In genomic region chr5:136522843-136523463, GRCm38 (mm10) we compare ENCODE assay signal across 13 mouse cellular contexts. TPM values are rescaled to one million over a fixed set of nuclear protein-coding genes. Genes with fewer than 3 reads are reported as not detected.
DNase-seq lines count a peak whose midpoint lies in the region; ATAC-seq and TF ChIP-seq lines count a peak whose summit lies in the region.
"Had no signal": no experiment of that assay in that cellular context is flagged by ENCODE, and none has a peak within 500 bp of the region (broad histone marks: within the 10 kb centered on the region; RNA-seq: fewer than 3 reads in every experiment).

No protein-coding gene starts in this region.

- peaks cover 81% of the 10 kb centered on the region for H3K79me2 ChIP-seq in myocyte (ENCODE audit: control insufficient read depth, insufficient read depth)

- no peak overlapping the region for H3ac ChIP-seq in myocyte (ENCODE audit: control insufficient read depth, insufficient read length)

- WGBS in heart, embryonic 14.5 days = 15% methylated on average over 3 of the region's 3 CpGs
- 22% methylated on average over 3 of the region's 3 CpGs for WGBS in midbrain, embryonic 13.5 days
- WGBS in midbrain, embryonic 15.5 days = 27% methylated on average over 3 of the region's 3 CpGs
- WGBS in limb, embryonic 10.5 days = 9% methylated on average over 3 of the region's 3 CpGs

- peak overlapping the region; percentile 48 to 57 for H3K27ac ChIP-seq in heart, embryonic 14.5 days (replicated peaks in 1 of 2; ENCODE audit: control insufficient read depth in 1 of 2, insufficient read depth in 1 of 2, low read depth in 2 of 2, low read length in 2 of 2)
- peak overlapping the region; percentile 7; the same call in 1 of the 2 replicates for H3K27ac ChIP-seq in midbrain, embryonic 13.5 days
- H3K27ac ChIP-seq in midbrain, embryonic 15.5 days = no peak overlapping the region
- peak overlapping the region; percentile 20; the same call in 1 of the 2 replicates for H3K27ac ChIP-seq in brown adipose tissue, adult 24 weeks (replicated peaks; ENCODE audit: low read depth, low read length)
- no peak overlapping the region for H3K27ac ChIP-seq in limb, embryonic 10.5 days
- H3K27ac ChIP-seq: forebrain, embryonic 10.5 days had no signal

- H3K4me2 ChIP-seq in heart, embryonic 14.5 days (ENCODE audit: low read length) = no peak overlapping the region
- no peak overlapping the region for H3K4me2 ChIP-seq in midbrain, embryonic 13.5 days (replicated peaks)
- H3K4me2 ChIP-seq in midbrain, embryonic 15.5 days = no peak overlapping the region
- H3K4me2 ChIP-seq in myocyte (ENCODE audit: low read depth) = peak overlapping the region; percentile 56

- H3K27me3 ChIP-seq in heart, embryonic 14.5 days (ENCODE audit: control insufficient read depth, insufficient read depth, low read length) = no peaks in the 10 kb centered on the region
- no peaks in the 10 kb centered on the region for H3K27me3 ChIP-seq in midbrain, embryonic 13.5 days
- H3K27me3 ChIP-seq in midbrain, embryonic 15.5 days (replicated peaks) = no peaks in the 10 kb centered on the region
- no peaks in the 10 kb centered on the region for H3K27me3 ChIP-seq in myocyte (ENCODE audit: control insufficient read depth, insufficient read depth, insufficient read length)
- H3K27me3 ChIP-seq in limb, embryonic 10.5 days (ENCODE audit: low read depth, poor library complexity, severe bottlenecking) = no peaks in the 10 kb centered on the region

- H3K4me3 ChIP-seq in heart, embryonic 14.5 days (ENCODE audit: control insufficient read depth in 1 of 2, insufficient read depth in 1 of 2, low read depth in 1 of 2, low read length in 2 of 2) = no peak overlapping the region
- no peak overlapping the region for H3K4me3 ChIP-seq in midbrain, embryonic 13.5 days (replicated peaks)
- no peak overlapping the region for H3K4me3 ChIP-seq in midbrain, embryonic 15.5 days
- no peak overlapping the region for H3K4me3 ChIP-seq in brown adipose tissue, adult 24 weeks (ENCODE audit: insufficient read depth, low read depth, low read length)
- H3K4me3 ChIP-seq in myocyte = no peak overlapping the region
- H3K4me3 ChIP-seq in limb, embryonic 10.5 days = no peak overlapping the region
- H3K4me3 ChIP-seq: forebrain, embryonic 10.5 days had no signal

- H3K9ac ChIP-seq in heart, embryonic 14.5 days (ENCODE audit: low read length) = no peak overlapping the region
- H3K9ac ChIP-seq in midbrain, embryonic 13.5 days (replicated peaks) = no peak overlapping the region
- no peak overlapping the region for H3K9ac ChIP-seq in midbrain, embryonic 15.5 days

- no peaks in the 10 kb centered on the region for H3K9me3 ChIP-seq in heart, embryonic 14.5 days (ENCODE audit: control insufficient read depth, low read length)
- no peaks in the 10 kb centered on the region for H3K9me3 ChIP-seq in midbrain, embryonic 13.5 days
- no peaks in the 10 kb centered on the region for H3K9me3 ChIP-seq in midbrain, embryonic 15.5 days
- no peaks in the 10 kb centered on the region for H3K9me3 ChIP-seq in limb, embryonic 10.5 days (replicated peaks)
- H3K9me3 ChIP-seq: forebrain, embryonic 10.5 days had no signal

- ATAC-seq in heart, embryonic 14.5 days (ENCODE audit: insufficient number of reproducible peaks, insufficient read depth, low FRiP score, low read depth) = no peak
- ATAC-seq in midbrain, embryonic 13.5 days = no peak
- no peak for ATAC-seq in midbrain, embryonic 15.5 days (replicated peaks)

- no peak for DNase-seq in heart, postnatal 4 days
- no peak for DNase-seq in right cerebral cortex, postnatal 14 days
- DNase-seq in limb, embryonic 10.5 days (ENCODE audit: low spot score) = no peak
- DNase-seq: cerebellum, postnatal 14 days; gastrocnemius, postnatal 36 days; lung, postnatal 10 days; thymus, postnatal 25 days had no signal

- TF ChIP-seq POLR2A in myocyte (IDR thresholded peaks at IDR 0.05; ENCODE audit: insufficient read length, low read depth) = no peak

- H3K4me1 ChIP-seq in heart, embryonic 14.5 days (ENCODE audit: control insufficient read depth in 2 of 2, insufficient read depth in 2 of 2, low read length in 2 of 2) = peaks cover 15 to 47% of the 10 kb centered on the region in 2 experiments
- peaks cover 18% of the 10 kb centered on the region for H3K4me1 ChIP-seq in midbrain, embryonic 13.5 days (replicated peaks)
- peaks cover 3% of the 10 kb centered on the region; the same call in 1 of the 2 replicates for H3K4me1 ChIP-seq in midbrain, embryonic 15.5 days
- peaks cover 12% of the 10 kb centered on the region for H3K4me1 ChIP-seq in brown adipose tissue, adult 24 weeks (ENCODE audit: control insufficient read depth, insufficient read depth, insufficient read length, low read length)
- H3K4me1 ChIP-seq in limb, embryonic 10.5 days = peaks cover 14% of the 10 kb centered on the region

- no peaks in the 10 kb centered on the region for H3K36me3 ChIP-seq in heart, embryonic 14.5 days (ENCODE audit: control insufficient read depth, insufficient read depth, low read length)
- no peaks in the 10 kb centered on the region for H3K36me3 ChIP-seq in midbrain, embryonic 13.5 days
- no peaks in the 10 kb centered on the region for H3K36me3 ChIP-seq in midbrain, embryonic 15.5 days (replicated peaks)
- H3K36me3 ChIP-seq in myocyte (ENCODE audit: control insufficient read depth, insufficient read depth) = no peaks in the 10 kb centered on the region
- peaks cover 6% of the 10 kb centered on the region for H3K36me3 ChIP-seq in limb, embryonic 10.5 days

TF ChIP-seq in myocyte, 11 proteins besides CTCF, POLR2A, EP300 and RAD21:
- TF ChIP-seq REST (IDR thresholded peaks at IDR 0.05; ENCODE audit: insufficient read depth, insufficient read length) = no peak
- TF ChIP-seq CEBPB (IDR thresholded peaks at IDR 0.05; ENCODE audit: insufficient read depth, poor library complexity, severe bottlenecking) = peak; percentile 22; the same call in 1 of the 2 replicates
- TF ChIP-seq MYOD1 (IDR thresholded peaks at IDR 0.05; ENCODE audit: control insufficient read depth in 1 of 3, insufficient read length in 2 of 3, low read depth in 2 of 3) = peak in 2 of 3 experiments; percentile 69 to 77
- TF ChIP-seq TCF3 (IDR thresholded peaks at IDR 0.05; ENCODE audit: insufficient read length, low read depth) = no peak
- TF ChIP-seq TCF12 (IDR thresholded peaks at IDR 0.05; ENCODE audit: insufficient read depth, poor library complexity, severe bottlenecking) = no peak
- TF ChIP-seq SRF (IDR thresholded peaks at IDR 0.05; ENCODE audit: control insufficient read depth, insufficient read length, low read depth) = no peak
- no peak for TF ChIP-seq E2F4 (IDR thresholded peaks at IDR 0.05; ENCODE audit: insufficient read depth)
- peak; percentile 21 to 84 (median 57) for TF ChIP-seq MYOG (IDR thresholded peaks at IDR 0.05; ENCODE audit: control insufficient read depth in 1 of 3, insufficient read depth in 1 of 3, insufficient read length in 2 of 3, low read depth in 2 of 3)

RNA-seq across cellular contexts. Expression of gene Cux1, which starts 44.3 kb away (rescaled TPM):
- 71.6 and 76.8 TPM in 2 replicates for polyA plus RNA-seq in heart, embryonic 14.5 days (2014; fragmentation: Nextera tagmentation; extraction: Ambion mirVana)
- 100 to 1,000 TPM; 126 to 131 TPM for total RNA-seq in heart, postnatal 4 days (2021)
- 126 TPM in 2 replicates for polyA plus RNA-seq in midbrain, embryonic 13.5 days (2015; fragmentation: Nextera tagmentation; extraction: Ambion mirVana)
- 114 and 121 TPM in 2 replicates for polyA plus RNA-seq in midbrain, embryonic 15.5 days (2015; fragmentation: Nextera tagmentation; extraction: Ambion mirVana)
- 31.0 and 45.7 TPM in 2 replicates for polyA plus RNA-seq in brown adipose tissue, adult 24 weeks (2012; ENCODE audit: insufficient read depth, insufficient read length, missing spikeins)
- 50.7 TPM for polyA plus RNA-seq in myocyte (2012; fragmentation: generic; extraction: Trizol)
- 59.1 and 67.7 TPM in 2 replicates for polyA plus RNA-seq in limb, embryonic 10.5 days (2016; fragmentation: Nextera tagmentation; extraction: Ambion mirVana)

Comparison
In these comparisons a context has a peak if more than half of its experiments do, and no peak if none do; other contexts are left out.
1. H3K27ac ChIP-seq: peak in heart, embryonic 14.5 days (2 of 2), midbrain, embryonic 13.5 days (single experiment) and brown adipose tissue, adult 24 weeks (single experiment); none in midbrain, embryonic 15.5 days (single experiment) and limb, embryonic 10.5 days (single experiment).